In the genomic region with DNA sequence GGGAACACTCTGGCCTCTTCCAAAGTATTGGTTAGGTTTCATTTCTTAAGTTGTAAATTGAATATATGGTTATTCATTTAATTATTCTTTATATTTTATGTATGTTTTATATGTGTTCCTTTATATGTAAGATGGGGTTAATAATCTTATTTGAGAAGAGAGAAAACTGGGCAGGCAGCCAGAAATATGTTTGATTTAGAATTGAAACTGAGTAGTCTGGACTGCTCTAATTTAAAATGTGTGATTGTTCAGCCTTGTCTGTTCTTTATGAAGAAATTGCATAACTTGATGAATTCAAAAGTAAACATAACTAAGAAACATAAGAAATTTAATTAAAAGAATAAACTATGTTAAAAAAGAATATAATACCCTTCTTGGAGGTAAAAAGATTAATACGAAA, we compare ENCODE assay signal across 30 mouse cellular contexts.
A peak's percentile ranks its signal among the peaks of the same experiment; 100 is the strongest.
DNase-seq lines count a peak whose midpoint lies in the region; ATAC-seq and TF ChIP-seq lines count a peak whose summit lies in the region.
"Had no signal": no experiment of that assay in that cellular context is flagged by ENCODE, and none has a peak within 500 bp of the region (broad histone marks: within the 10 kb centered on the region; RNA-seq: fewer than 3 reads in every experiment).

No protein-coding gene starts in this region.

- no peak overlapping the region for H3K27ac ChIP-seq in forebrain, postnatal 0 days (ENCODE audit: low read depth, low read length)
- H3K27ac ChIP-seq in forebrain, embryonic 10.5 days, result no peak overlapping the region
- no peak overlapping the region for H3K27ac ChIP-seq in lung, embryonic 14.5 days (ENCODE audit: low read depth)
- no peak overlapping the region for H3K27ac ChIP-seq in stomach, embryonic 16.5 days (ENCODE audit: low read length)
- H3K27ac ChIP-seq in stomach, postnatal 0 days (replicated peaks), result no peak overlapping the region
- H3K27ac ChIP-seq in neural tube, embryonic 15.5 days (replicated peaks), result no peak overlapping the region
- H3K27ac ChIP-seq: embryonic facial prominence, embryonic 15.5 days; heart, adult 2 months; hindbrain, embryonic 14.5 days; layer of hippocampus, adult 2 months; limb, embryonic 15.5 days; liver, embryonic 14.5 days had no signal

- no peaks in the 10 kb centered on the region for H3K9me3 ChIP-seq in forebrain, postnatal 0 days (ENCODE audit: low read length)
- no peaks in the 10 kb centered on the region for H3K9me3 ChIP-seq in forebrain, embryonic 10.5 days
- H3K9me3 ChIP-seq in lung, embryonic 14.5 days (ENCODE audit: low read depth, low read length), result no peaks in the 10 kb centered on the region
- H3K9me3 ChIP-seq in stomach, embryonic 16.5 days (replicated peaks; ENCODE audit: control insufficient read depth, low read length), result no peaks in the 10 kb centered on the region
- no peaks in the 10 kb centered on the region for H3K9me3 ChIP-seq in stomach, postnatal 0 days (ENCODE audit: control insufficient read depth, low read length)
- no peaks in the 10 kb centered on the region for H3K9me3 ChIP-seq in neural tube, embryonic 15.5 days (replicated peaks)
- H3K9me3 ChIP-seq: embryonic facial prominence, embryonic 15.5 days; heart, embryonic 12.5 days; limb, embryonic 15.5 days had no signal

- DNase-seq in forebrain, postnatal 0 days, result peak; percentile 14
- no peak for DNase-seq in forebrain, embryonic 10.5 days (ENCODE audit: extremely low spot score, low spot score)
- peak; percentile 91 for DNase-seq in lung, embryonic 14.5 days
- DNase-seq in lung, adult 18-20 months, result no peak
- no peak for DNase-seq in stomach, postnatal 0 days (ENCODE audit: low spot score)
- peak; percentile 28 for DNase-seq in lung, postnatal 36 days
- DNase-seq: adrenal gland, adult 2 months; adrenal gland, postnatal 36 days; cerebellum, adult 8-10 months; cerebellum, postnatal 36 days; embryo, embryonic 11 days; heart, adult 2 months; heart, postnatal 4 days; kidney, adult 11 months; kidney, postnatal 25 days; right cerebral cortex, adult 18-20 months; spleen, adult 18-20 months; thymus, postnatal 4 days had no signal

- no peaks in the 10 kb centered on the region for H3K36me3 ChIP-seq in forebrain, postnatal 0 days (ENCODE audit: insufficient read depth)
- peaks cover 9% of the 10 kb centered on the region for H3K36me3 ChIP-seq in forebrain, embryonic 10.5 days (replicated peaks)
- H3K36me3 ChIP-seq in lung, embryonic 14.5 days (ENCODE audit: insufficient read depth), result no peaks in the 10 kb centered on the region
- no peaks in the 10 kb centered on the region for H3K36me3 ChIP-seq in stomach, embryonic 16.5 days (ENCODE audit: control insufficient read depth, insufficient read depth, low read length)
- no peaks in the 10 kb centered on the region for H3K36me3 ChIP-seq in stomach, postnatal 0 days (ENCODE audit: control insufficient read depth, insufficient read depth, low read length)
- peaks cover 11% of the 10 kb centered on the region for H3K36me3 ChIP-seq in neural tube, embryonic 15.5 days
- H3K36me3 ChIP-seq: embryonic facial prominence, embryonic 15.5 days; heart, embryonic 12.5 days; limb, embryonic 15.5 days had no signal

- no peaks in the 10 kb centered on the region for H3K4me1 ChIP-seq in forebrain, postnatal 0 days (ENCODE audit: insufficient read depth)
- no peaks in the 10 kb centered on the region for H3K4me1 ChIP-seq in forebrain, embryonic 10.5 days
- peaks cover 14% of the 10 kb centered on the region for H3K4me1 ChIP-seq in lung, embryonic 14.5 days (ENCODE audit: insufficient read depth)
- peaks cover 7% of the 10 kb centered on the region; the same call in 1 of the 2 replicates for H3K4me1 ChIP-seq in stomach, embryonic 16.5 days (ENCODE audit: control insufficient read depth, insufficient read depth, low read length)
- no peaks in the 10 kb centered on the region for H3K4me1 ChIP-seq in stomach, postnatal 0 days (replicated peaks; ENCODE audit: control insufficient read depth, insufficient read depth)
- H3K4me1 ChIP-seq in neural tube, embryonic 15.5 days, result no peaks in the 10 kb centered on the region
- H3K4me1 ChIP-seq: embryonic facial prominence, embryonic 15.5 days; heart, embryonic 12.5 days; limb, embryonic 15.5 days had no signal

- no peaks in the 10 kb centered on the region for H3K27me3 ChIP-seq in forebrain, postnatal 0 days (ENCODE audit: insufficient read depth, low read length)
- no peaks in the 10 kb centered on the region for H3K27me3 ChIP-seq in forebrain, embryonic 10.5 days (ENCODE audit: poor library complexity, severe bottlenecking)
- no peaks in the 10 kb centered on the region for H3K27me3 ChIP-seq in lung, embryonic 14.5 days (ENCODE audit: insufficient read depth, low read length)
- H3K27me3 ChIP-seq in stomach, embryonic 16.5 days (ENCODE audit: control insufficient read depth, insufficient read depth, low read length), result no peaks in the 10 kb centered on the region
- H3K27me3 ChIP-seq in stomach, postnatal 0 days (ENCODE audit: control insufficient read depth, insufficient read depth, low read length), result no peaks in the 10 kb centered on the region
- H3K27me3 ChIP-seq in neural tube, embryonic 15.5 days (replicated peaks), result no peaks in the 10 kb centered on the region
- H3K27me3 ChIP-seq: embryonic facial prominence, embryonic 15.5 days; heart, embryonic 12.5 days; limb, embryonic 15.5 days had no signal

- no peak for TF ChIP-seq CTCF in forebrain, postnatal 0 days (IDR thresholded peaks at IDR 0.05; ENCODE audit: low read depth)
- no peak for TF ChIP-seq CTCF in lung, embryonic 14.5 days (IDR thresholded peaks at IDR 0.05; ENCODE audit: low read depth)
- no peak for TF ChIP-seq CTCF in stomach, postnatal 0 days (IDR thresholded peaks at IDR 0.05; ENCODE audit: low read depth)

- no peak overlapping the region for H3K4me3 ChIP-seq in forebrain, postnatal 0 days (ENCODE audit: low read depth, low read length)
- no peak overlapping the region for H3K4me3 ChIP-seq in forebrain, embryonic 10.5 days
- H3K4me3 ChIP-seq in lung, embryonic 14.5 days (ENCODE audit: low read depth, low read length), result no peak overlapping the region
- no peak overlapping the region for H3K4me3 ChIP-seq in stomach, embryonic 16.5 days (replicated peaks; ENCODE audit: low read length)
- H3K4me3 ChIP-seq in stomach, postnatal 0 days (ENCODE audit: low read depth, low read length), result no peak overlapping the region
- H3K4me3 ChIP-seq in neural tube, embryonic 15.5 days (replicated peaks), result no peak overlapping the region
- H3K4me3 ChIP-seq: embryonic facial prominence, embryonic 15.5 days; heart, adult 2 months; heart, embryonic 12.5 days; layer of hippocampus, adult 2 months; limb, embryonic 15.5 days had no signal

- no peak for ATAC-seq in forebrain, postnatal 0 days
- ATAC-seq in lung, embryonic 14.5 days (ENCODE audit: insufficient read depth), result peak; percentile 54; the same call in 1 of the 2 replicates
- ATAC-seq in stomach, embryonic 16.5 days (ENCODE audit: insufficient read depth, low FRiP score), result 0 out of 2 replicates have a peak, but pooled peaks have one; percentile 40
- no peak for ATAC-seq in stomach, postnatal 0 days (ENCODE audit: low FRiP score, low TSS enrichment)
- no peak for ATAC-seq in neural tube, embryonic 15.5 days (ENCODE audit: low FRiP score)
- ATAC-seq: CD4-positive, CD25-positive, alpha-beta regulatory T cell, adult 4 months; forebrain, embryonic 16.5 days; inflammation-experienced regulatory T-cells, adult 6 months; midbrain, embryonic 16.5 days had no signal

- H3K4me2 ChIP-seq in forebrain, postnatal 0 days (ENCODE audit: low read depth), result no peak overlapping the region
- H3K4me2 ChIP-seq in lung, embryonic 14.5 days, result no peak overlapping the region
- H3K4me2 ChIP-seq in stomach, embryonic 16.5 days (ENCODE audit: low read depth, low read length), result no peak overlapping the region
- no peak overlapping the region for H3K4me2 ChIP-seq in stomach, postnatal 0 days (replicated peaks; ENCODE audit: low read depth)
- no peak overlapping the region for H3K4me2 ChIP-seq in neural tube, embryonic 15.5 days
- H3K4me2 ChIP-seq: embryonic facial prominence, embryonic 15.5 days; heart, embryonic 12.5 days; hindbrain, embryonic 14.5 days; limb, embryonic 15.5 days had no signal

- TF ChIP-seq EP300 in stomach, postnatal 0 days (optimal IDR thresholded peaks at IDR 0.05), result no peak

- H3K9ac ChIP-seq in forebrain, postnatal 0 days, result no peak overlapping the region
- H3K9ac ChIP-seq in lung, embryonic 14.5 days, result no peak overlapping the region
- H3K9ac ChIP-seq in stomach, embryonic 16.5 days (ENCODE audit: low read length), result no peak overlapping the region
- no peak overlapping the region for H3K9ac ChIP-seq in stomach, postnatal 0 days (ENCODE audit: low read length)
- no peak overlapping the region for H3K9ac ChIP-seq in neural tube, embryonic 15.5 days (replicated peaks)
- H3K9ac ChIP-seq: embryonic facial prominence, embryonic 15.5 days; heart, embryonic 12.5 days; hindbrain, embryonic 14.5 days; limb, embryonic 15.5 days; liver, embryonic 14.5 days had no signal

- 85% methylated on average over 1 of the region's 1 CpGs for WGBS in forebrain, postnatal 0 days
- WGBS in forebrain, embryonic 10.5 days, result 91% methylated on average over 1 of the region's 1 CpGs
- 39% methylated on average over 1 of the region's 1 CpGs for WGBS in lung, embryonic 14.5 days
- 55% methylated on average over 1 of the region's 1 CpGs for WGBS in stomach, embryonic 16.5 days
- WGBS in stomach, postnatal 0 days, result 54% methylated on average over 1 of the region's 1 CpGs
- 93% methylated on average over 1 of the region's 1 CpGs for WGBS in neural tube, embryonic 15.5 days

Comparison
In these comparisons a context has a peak if more than half of its experiments do, and no peak if none do; other contexts are left out.
1. ATAC-seq: peak in lung, embryonic 14.5 days (single experiment) and stomach, embryonic 16.5 days (single experiment); none in forebrain, postnatal 0 days (single experiment), stomach, postnatal 0 days (single experiment) and neural tube, embryonic 15.5 days (single experiment).
2. DNase-seq: peak in forebrain, postnatal 0 days (single experiment), lung, embryonic 14.5 days (single experiment) and lung, postnatal 36 days (single experiment); none in forebrain, embryonic 10.5 days (single experiment), lung, adult 18-20 months (0 of 2) and stomach, postnatal 0 days (single experiment).